Mouse (Mus musculus) stomach, postnatal 0 days (tissue): Measurements from ENCODE around the gene Kng2.
"Not testable (repeated sequence)": the region's sequence is repeated elsewhere in the genome, so short reads cannot be mapped to it uniquely, and the experiment has no call there.

ENCODE experiments used
- CTCF ChIP-seq: IDR thresholded peaks from 2 replicates; pipeline ENCODE4 v1.5.1; 2016; ENCODE audit warnings: antibody characterized with exemption, low read depth, mild to moderate bottlenecking, moderate library complexity
- EP300 ChIP-seq: optimal IDR thresholded peaks from 2 replicates; pipeline ENCODE3; 2016; ENCODE audit warnings: antibody characterized with exemption

DNA sequence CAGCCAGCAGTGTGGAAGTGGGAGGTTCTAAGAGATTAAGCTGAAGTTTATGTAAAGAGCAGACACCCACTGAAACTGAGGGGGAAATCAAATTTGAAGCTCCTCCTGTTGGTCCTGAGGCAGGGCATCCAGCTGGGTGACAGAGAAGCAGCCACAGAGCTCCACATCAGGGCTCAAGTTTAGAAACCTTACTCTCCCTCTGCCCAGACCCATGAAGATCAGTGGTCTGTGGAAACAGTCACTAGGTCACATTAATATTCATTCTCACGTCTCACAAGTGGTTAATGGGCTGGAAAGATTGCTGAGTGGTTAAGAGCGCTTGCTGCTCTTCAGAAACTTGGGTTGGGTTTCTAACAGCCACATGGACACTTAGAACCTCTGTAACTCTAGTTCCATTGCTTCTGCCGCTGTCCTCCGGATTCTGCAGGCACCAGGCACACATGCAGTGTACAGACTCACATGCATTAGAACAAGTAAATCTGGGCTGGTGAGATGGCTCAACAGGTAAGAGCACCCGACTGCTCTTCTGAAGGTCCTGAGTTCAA is 31.6 kb upstream of the Kng2 start:
- not testable (repeated sequence) for TF ChIP-seq CTCF, EP300
